Mouse (Mus musculus) monocyte, adult 5-6 weeks (primary cell): ENCODE measurements around the gene Tmem171. TPM values are rescaled to one million over a fixed set of nuclear protein-coding genes. Genes with fewer than 3 reads are reported as not detected.

ENCODE experiments used
- ATAC-seq: fragments of 153-309, 156-312 bp; replicated peaks from 2 replicates; pipeline ENCODE4 v1.8.0; 2017; ENCODE audit warnings: mild to moderate bottlenecking; ENCODE audit not compliant: low TSS enrichment, insufficient number of reproducible peaks, severe bottlenecking, poor library complexity, low FRiP score
- total RNA-seq: library from RNA; stranded (forward); fragments of 200-1000, 200-491, 200-594 nt; gene quantifications from 3 replicates; pipeline ENCODE4 v1.2.3, GENCODE M21; 2017

Gene Tmem171
- total RNA-seq, 1 experiment from 2014 or later = not detected

- no peak for ATAC-seq
Measured at GRCm38 (mm10) chr13:98699051-98699744, 4.6 kb upstream of the Tmem171 start.

DNA sequence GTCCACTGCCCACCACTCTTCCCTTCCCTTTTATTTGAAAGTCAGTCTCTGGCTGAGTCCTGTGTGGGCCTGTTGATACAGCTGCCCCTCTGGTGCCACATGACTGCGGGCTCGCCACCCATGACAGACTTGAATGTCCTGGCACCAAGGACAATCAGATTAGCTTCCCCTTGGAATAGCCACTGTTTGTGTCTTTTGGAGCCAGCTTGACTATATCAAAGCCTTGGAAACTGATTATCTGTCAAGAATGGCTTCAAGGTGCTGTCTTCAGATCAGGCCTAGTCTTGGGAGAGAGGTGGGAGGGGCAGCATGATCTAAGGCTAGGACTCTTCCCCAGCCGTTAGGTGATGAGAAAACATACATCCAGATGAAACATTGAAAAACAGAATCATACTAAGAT is 2.1 kb upstream of the Tmem171 start:
- no peak for ATAC-seq

DNA sequence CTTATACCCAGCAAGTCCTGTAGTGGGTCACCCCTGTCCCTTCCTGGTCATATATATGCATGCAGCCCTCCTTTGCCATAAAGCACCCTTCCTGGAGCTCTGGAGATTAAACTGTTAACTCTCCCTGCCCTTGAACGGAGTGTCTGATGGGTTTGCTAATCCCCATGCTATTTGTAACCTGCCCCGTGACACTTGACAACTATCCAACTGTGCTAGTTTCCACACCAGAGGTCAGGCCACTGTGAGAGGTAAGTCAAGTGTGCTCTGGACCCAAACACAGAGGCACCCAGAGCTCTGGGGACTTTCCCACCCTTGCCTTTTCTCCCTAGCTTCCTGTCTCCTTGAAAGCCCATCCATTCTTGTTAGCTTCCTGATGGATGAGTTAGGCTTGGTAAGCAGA is 912 bp upstream of the Tmem171 start:
- ATAC-seq = no peak

DNA sequence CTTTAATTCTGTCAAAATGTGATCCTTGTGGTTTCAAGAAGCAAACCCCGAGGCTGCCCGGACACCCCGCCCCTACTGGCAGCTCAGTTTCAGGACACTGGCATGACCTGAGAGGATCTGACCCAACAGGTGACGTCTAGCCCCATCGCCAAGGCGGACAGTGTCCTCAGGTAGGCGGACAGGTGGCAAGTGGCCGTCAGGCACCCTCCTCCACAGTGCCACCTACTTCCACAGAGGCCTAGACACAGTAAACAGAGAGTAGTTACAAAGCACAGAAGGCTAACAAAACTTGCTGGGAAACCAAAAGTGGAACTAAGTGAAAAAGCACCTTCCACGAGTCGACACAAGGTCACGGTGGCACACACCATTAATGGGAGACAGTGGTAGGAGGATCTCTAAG is 1.3 kb downstream of the Tmem171 start:
- no peak for ATAC-seq

DNA sequence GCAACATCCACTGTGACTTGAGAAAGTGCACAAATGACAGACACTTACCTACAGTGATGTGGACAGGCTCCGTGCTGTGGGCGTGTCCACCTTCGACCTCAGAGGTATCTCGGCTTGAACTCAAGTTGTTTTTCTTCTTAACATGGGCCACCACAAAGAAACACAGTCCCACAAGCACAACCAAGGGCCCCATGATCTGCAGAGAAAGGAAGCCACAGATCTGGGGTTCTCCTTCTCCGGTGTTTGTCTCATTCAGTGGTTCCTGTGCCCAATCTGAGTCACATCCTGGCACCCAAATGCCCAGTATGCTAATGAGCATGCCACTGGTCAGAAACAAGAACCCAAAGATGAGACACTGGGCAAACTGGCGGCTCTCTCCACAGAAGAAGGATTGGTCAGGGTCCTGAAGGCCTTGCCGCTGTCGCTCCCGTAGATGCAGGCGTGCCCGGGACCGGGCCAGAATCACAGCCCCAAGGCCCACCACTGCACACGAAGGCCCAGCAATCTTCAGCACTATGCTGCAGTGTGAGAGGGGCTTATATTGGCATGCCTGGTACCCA is 2.6 kb downstream of the Tmem171 start:
- ATAC-seq = peak; percentile 36; the same call in 1 of the 2 replicates

GRCm38 (mm10) chr13:98690886-98691285 is 3.7 kb downstream of the Tmem171 start:
- no peak for ATAC-seq

DNA sequence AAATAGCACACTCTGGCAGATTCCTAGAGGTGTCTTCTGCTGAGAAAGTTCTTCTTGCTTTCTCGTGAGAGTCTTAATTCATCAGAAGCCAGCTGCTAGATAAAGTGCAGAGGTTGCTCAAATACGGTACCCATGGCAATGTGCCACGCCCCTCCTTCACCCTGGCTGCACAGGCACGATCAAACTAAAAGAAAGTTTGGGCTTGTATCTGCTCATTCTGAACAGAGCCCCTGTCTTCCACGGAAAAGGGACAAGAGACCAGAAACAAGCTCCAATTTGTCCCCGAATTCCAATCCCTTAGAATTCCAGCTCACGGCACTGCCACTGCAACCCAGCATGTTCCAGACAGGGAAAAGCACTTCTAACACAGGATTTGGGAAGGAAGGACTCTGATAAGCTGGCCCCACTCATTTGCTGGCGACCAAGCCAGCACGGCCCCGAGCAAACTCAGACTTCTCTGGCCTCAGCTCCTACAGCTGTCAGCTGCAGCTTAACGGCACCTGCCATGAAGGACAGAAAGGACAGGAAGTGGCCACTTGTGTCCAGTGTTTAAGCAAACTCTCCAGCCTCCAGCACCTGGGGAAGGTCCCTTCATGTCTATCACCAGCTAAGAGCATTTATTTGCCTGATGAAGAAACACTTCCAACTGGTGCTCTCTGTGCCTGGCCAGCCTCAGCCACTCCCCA is 4.9 kb downstream of the Tmem171 start:
- no peak for ATAC-seq

DNA sequence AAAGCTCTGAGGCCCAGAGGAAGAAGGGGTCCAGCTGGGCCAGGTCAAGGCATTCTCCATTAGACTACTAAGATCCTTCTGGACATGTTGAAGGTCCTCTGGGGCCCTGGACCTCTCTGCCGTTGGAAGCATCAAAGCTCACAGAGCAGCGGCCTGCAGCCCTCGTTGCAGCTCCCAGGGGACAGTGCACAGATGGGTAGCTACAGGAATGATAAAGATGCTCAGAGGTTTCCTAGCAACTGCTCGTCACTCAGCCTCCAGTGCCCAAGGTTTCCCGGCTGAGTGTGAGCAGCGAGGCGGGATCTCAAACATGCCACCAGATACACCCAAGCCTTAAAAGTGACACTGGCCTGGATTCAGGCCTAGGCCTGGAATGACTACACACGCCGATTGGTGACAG is 6.7 kb downstream of the Tmem171 start:
- no peak for ATAC-seq

- ATAC-seq = no peak
Measured at GRCm38 (mm10) chr13:98684144-98684900, 10.3 kb downstream of the Tmem171 start.

- no peak for ATAC-seq
Measured at GRCm38 (mm10) chr13:98683412-98683811, 11.2 kb downstream of the Tmem171 start.

DNA sequence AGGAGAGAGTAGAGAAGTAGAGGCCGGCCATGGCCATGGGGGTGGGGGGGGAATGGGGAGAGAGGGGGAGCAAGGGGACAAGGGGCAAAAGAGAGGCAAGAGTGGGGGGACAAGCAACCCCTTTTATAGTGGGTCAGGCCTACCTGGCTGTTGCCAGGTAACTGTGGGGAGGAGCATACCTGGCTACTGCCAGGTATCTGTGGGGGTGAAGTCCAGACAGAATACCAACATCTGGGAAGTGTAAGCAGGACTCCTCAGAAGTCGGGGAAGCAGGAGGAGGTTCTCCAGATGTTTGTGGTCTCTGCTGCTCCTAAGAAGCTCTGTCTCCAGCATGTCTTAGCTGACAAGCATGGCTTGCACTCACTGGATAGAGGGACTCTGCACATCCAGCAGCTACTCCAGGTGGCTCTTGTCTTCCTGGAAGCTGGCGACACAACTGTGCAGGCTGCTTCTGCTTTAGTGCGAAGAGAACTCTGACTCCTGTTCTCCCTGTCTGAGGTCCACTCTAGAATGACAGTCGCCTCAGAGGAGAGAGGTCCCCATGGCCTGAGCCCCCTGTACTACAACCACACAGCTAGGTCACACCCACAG is 14.1 kb downstream of the Tmem171 start:
- ATAC-seq = 0 out of 2 replicates have a peak, but pooled peaks have one; percentile 10

DNA sequence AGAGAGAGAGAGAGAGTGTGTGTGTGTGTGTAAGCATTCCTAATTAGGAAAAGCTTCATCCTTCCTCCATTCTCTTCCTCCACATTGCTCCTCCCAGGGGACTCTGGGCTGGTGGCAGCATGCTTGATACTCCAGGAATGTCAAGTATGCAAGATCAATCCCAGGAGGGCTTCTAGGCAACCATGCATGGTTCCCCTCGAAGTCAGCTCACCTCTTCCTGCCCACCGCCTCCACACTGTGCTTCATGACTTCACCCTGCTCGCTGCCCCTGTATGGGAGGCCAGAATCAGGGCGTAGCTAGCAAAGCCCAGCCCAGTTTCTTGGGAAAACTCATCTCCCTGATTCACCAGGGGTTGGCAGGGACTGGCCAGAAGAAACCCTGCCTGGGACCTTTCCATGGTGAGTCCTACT is 15.0 kb downstream of the Tmem171 start:
- no peak for ATAC-seq

DNA sequence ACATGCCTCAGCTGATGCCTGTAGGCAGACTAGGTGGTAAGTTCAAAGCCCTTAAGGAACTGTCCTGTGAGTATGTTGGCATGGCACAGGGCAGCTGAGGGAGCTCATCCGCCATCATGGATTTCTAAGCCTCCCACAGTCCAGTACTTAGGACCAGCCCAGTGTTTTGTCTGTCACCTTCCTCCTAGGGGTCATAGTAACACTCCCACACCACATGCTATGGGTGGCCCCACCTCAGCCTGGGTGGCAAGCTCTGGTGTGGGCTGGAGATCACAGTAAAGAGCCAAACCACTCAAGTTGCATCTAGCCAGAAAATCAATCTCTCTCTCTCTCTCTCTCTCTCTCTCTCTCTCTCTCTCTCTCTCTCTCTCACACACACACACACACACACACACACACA is 15.4 kb downstream of the Tmem171 start:
- ATAC-seq = no peak

DNA sequence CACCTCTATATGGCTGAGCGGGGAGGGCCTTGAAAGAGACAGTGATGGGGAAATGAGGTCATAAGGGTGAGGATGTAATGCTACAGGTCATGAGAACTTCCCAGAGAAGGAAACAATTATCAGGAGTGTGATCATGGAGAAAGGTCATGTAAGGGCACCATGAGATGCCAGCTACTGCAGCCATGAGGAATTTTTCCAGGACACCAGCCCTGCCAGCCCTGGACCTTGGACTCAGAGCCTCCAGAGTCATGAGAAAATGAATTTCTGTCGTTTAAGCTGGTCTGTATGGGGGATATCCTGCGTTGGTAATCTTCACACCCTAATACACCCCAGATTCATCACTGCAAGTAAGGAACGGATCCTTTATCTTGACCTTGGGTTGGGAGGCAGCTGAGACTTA is 20.7 kb downstream of the Tmem171 start:
- ATAC-seq = no peak

GRCm38 (mm10) chr13:98669296-98669695 is 25.3 kb downstream of the Tmem171 start:
- ATAC-seq = no peak

DNA sequence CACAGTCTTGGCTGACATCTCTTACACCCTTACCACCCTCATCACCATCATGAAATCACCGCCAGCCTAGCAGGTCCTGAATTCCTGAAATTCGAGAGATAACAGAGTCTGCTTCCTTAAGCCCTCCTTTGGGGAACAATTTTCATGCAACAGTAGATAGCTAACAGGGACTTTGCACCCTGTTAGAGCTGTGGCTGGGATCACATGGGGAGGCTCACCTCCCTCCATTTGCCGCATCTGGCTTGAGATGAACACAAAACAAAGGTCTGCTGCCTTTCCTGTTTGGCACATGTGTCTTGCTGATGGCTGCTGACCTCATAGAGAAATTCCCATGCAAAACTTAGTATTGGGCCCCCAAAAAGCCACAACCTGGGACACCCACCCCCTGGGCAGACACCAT is 27.3 kb downstream of the Tmem171 start:
- no peak for ATAC-seq

DNA sequence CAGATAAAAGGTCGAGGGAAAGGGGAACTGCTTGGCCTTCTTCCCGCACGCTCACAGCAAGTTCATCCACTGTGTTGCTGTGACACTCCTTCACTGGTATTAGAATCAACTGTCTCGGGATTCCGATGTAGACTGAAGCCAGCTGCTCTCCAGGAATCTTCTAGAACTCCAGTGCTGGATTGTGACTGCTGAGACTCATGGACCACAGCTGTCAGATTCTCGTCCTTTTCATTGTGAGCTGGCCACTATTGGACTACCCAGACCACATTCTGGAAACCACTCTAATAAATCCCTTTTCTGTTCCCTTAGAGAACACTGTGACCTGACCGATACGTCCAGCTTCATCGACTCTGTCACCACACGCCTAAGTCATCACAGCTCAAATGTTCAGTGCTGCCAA is 29.4 kb downstream of the Tmem171 start:
- no peak for ATAC-seq

GRCm38 (mm10) chr13:98662173-98662675 is 32.4 kb downstream of the Tmem171 start:
- no peak for ATAC-seq

DNA sequence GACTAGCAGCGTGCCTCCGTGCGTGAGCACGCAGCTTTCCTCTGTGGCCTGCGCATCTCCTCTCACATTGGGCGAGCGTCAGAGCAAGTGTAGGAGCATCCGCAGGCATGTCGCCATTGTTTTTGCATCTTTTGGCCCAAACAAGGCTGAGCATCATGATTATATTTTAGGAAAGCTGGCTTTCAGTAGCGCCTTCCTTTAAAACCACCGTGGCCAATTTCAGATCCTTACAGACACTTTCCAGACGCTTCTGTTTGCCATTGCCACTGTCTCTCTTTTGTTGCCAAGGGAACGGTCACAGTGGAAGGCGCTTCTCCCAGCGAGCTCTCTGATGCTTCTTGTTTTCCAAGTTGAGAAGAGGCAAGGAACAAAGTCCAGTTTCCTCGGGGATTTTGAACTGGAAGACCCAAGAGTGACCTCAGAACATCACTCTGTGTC is 38.6 kb downstream of the Tmem171 start:
- ATAC-seq = no peak
